Mouse (Mus musculus) G1E (cell line): Measurements from ENCODE around the gene Cstf3.

ENCODE experiments used
- CTCF ChIP-seq: IDR thresholded peaks from 2 replicates; pipeline ENCODE4 v1.5.1; 2012; ENCODE audit warnings: low read depth, low read length, inconsistent platforms, mixed read lengths
- GATA1 ChIP-seq: IDR thresholded peaks from 2 replicates; pipeline ENCODE4 v1.6.1; 2012; ENCODE audit warnings: borderline replicate concordance, low read length, inconsistent platforms, mixed read lengths
- POLR2AphosphoS5 ChIP-seq: IDR thresholded peaks from 2 replicates; pipeline ENCODE4 v1.6.1; 2012; ENCODE audit warnings: low read depth, low read length, inconsistent platforms; ENCODE audit not compliant: insufficient replicate concordance
- TAL1 ChIP-seq: conservative IDR thresholded peaks from 2 replicates; pipeline ENCODE4 v1.6.1; 2012; ENCODE audit warnings: low read depth, low read length, inconsistent platforms, mixed read lengths

DNA sequence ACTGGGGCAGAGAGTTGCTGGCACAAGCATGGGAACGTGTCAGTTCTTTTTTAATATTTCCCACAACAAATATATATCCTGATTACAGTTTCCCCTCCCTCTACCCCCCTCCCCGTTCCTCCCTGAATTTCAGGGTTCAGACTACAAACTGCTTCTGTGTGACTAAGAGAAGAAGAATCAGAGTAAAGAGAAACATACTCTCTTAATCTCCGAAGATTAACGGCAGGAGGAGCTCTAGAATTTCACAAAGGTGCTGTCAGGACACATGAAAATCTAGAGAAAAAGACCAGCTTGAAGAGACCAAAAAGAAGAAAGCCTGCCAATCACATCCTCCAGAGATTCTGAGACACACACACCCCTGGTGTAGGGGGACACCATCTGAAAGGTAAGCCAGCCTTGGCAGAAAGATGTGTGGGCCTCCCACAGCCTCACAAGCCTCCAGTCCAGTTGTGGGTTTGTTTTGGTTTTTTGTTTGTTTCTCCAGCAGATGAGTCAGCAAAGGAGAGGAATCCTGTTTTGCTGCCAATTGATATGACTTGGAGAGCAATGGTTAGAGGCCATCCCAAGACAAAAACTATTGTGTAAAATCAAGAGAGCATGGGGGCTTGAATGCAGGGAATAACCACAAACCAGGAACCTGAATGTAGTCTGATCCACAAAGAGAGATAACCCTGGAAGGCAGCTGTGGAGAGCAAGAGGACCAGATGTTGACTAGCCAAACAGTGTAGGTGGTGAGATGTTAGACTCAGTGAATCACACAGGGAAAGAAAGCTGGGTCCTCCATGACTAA, 30.5 kb upstream of the Cstf3 start:
- TF ChIP-seq CTCF = no peak
- no peak for TF ChIP-seq GATA1
- no peak for TF ChIP-seq POLR2AphosphoS5
- TF ChIP-seq TAL1 = no peak
